Mouse (Mus musculus): Measurements from ENCODE around the gene Jpt1. TPM values are rescaled to one million over a fixed set of nuclear protein-coding genes. Genes with fewer than 3 reads are reported as not detected.
"Not testable (repeated sequence)": the region's sequence is repeated elsewhere in the genome, so short reads cannot be mapped to it uniquely, and the experiment has no call there.

Gene Jpt1
- total RNA-seq (2021), result 100 to 1,000 TPM; 124 to 143 TPM

- intact Hi-C loops (cut with DNase I), result loop anchor here (1.0 to 2.0 kb wide), 2 partner anchors 21 to 23 kb away; partner anchors contain the start of gene Nt5c
- peak; percentile 94 to 98 for DNase-seq
Observed at GRCm38 (mm10) chr11:115514238-115514663, at the start of gene Jpt1. Gene Jpt1, minus strand, starts transcription at chr11:115514387.

- no peak for DNase-seq
- intact Hi-C loops (cut with DNase I), result loop anchor here (5.0 kb wide), 1 partner anchor 71 kb away; the partner anchor contains the start of gene Nt5c
Observed at GRCm38 (mm10) chr11:115563406-115563805, 49.2 kb upstream of the Jpt1 start.

- intact Hi-C loops (cut with DNase I), result no loop called here
- DNase-seq, result no peak
Observed at GRCm38 (mm10) chr11:115555717-115556116, 41.5 kb upstream of the Jpt1 start.

DNA sequence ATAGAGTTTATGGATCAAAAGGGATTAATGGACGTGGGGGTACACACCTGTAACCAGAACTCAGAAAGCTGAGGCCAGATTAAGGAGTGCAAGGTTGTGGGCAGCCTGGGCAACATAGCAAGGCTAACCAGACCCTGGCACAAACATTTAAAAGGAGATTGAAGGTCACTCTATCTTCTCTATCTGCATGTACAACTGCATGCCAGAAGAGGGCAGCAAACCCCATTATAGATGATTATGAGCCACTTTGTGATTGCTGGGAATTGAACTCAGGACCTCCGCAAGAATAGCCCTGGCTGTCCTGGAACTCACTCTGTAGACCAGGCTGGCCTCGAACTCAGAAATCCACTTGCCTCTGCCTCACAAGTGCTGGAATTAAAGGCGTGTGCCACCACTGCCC, 38.6 kb upstream of the Jpt1 start:
- DNase-seq, result peak in 1 of 2 experiments; percentile 8
- intact Hi-C loops (cut with DNase I), result no loop called here

- no peak for DNase-seq
- intact Hi-C loops (cut with DNase I), result no loop called here
Observed at GRCm38 (mm10) chr11:115543571-115543970, 29.4 kb upstream of the Jpt1 start.

DNA sequence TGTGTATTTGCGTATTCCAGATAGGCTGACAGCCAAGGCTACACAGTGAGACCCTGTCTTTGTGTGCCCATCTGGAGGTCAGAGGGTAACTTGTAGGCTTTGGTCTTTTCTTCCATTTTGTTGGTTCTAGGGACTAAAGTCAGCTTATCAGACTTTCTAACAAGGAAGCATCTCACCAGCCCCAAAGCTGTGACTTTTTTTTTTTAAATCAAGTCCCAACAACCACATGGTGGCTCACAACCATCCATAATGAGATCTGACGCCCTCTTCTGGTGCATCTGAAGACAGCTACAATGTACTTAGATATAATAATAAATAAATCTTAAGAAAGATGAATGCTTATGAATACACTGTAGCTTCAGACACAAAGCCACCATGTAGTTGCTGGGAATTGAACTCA, 23.9 kb upstream of the Jpt1 start:
- intact Hi-C loops (cut with DNase I), result no loop called here
- DNase-seq, result no peak

- intact Hi-C loops (cut with DNase I), result loop anchor here (2.0 kb wide), 1 partner anchor 28 kb away; the partner anchor contains the start of gene Nup85
- no peak for DNase-seq
Observed at GRCm38 (mm10) chr11:115536856-115537568, 22.8 kb upstream of the Jpt1 start.

- DNase-seq, result peak; percentile 99
- intact Hi-C loops (cut with DNase I), result loop anchor here (2.0 kb wide), 1 partner anchor 29 kb away; the partner anchor contains the start of gene Nup85
Observed at GRCm38 (mm10) chr11:115536038-115536681, 22.0 kb upstream of the Jpt1 start, which contains the start of gene Sumo2. Gene Sumo2, minus strand, starts transcription at chr11:115536276.

DNA sequence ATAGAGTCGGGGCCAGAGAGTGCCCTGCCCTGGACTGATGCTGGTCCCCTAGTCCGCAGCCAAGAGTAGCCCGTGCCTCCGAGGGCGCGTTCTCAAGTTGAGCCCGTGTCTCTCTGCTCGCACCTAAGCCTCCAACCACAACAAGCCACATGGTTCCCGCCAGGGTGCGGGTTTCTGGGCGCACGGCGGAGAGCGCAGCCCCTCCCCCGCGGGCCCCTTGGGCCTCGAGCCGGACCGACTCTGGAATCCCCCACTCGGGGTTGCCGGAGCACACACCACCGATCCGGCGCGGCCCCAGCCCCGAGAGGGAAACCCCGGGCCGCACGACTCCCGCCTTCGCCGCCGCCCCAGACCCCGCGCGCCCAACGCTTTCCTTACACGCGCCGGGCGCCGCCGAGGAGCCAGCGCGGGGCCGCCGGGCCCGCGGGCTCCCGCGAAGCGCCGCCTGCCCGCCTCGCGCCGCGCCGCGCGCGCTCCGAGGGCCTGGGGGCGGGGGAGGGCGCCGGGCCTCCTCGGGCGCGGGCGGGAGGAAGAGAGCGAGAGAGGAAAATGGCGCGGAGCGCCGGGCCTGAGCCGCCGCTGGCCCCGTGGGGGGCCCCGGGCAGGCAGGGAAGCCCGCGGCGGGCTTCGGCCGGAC, 21.3 kb upstream of the Jpt1 start:
- peak; percentile 62 to 72 for DNase-seq
- intact Hi-C loops (cut with DNase I), result loop anchor here (2.0 kb wide), 3 partner anchors 21 to 45 kb away; partner anchors contain the start of genes Jpt1, Nt5c and Nup85

DNA sequence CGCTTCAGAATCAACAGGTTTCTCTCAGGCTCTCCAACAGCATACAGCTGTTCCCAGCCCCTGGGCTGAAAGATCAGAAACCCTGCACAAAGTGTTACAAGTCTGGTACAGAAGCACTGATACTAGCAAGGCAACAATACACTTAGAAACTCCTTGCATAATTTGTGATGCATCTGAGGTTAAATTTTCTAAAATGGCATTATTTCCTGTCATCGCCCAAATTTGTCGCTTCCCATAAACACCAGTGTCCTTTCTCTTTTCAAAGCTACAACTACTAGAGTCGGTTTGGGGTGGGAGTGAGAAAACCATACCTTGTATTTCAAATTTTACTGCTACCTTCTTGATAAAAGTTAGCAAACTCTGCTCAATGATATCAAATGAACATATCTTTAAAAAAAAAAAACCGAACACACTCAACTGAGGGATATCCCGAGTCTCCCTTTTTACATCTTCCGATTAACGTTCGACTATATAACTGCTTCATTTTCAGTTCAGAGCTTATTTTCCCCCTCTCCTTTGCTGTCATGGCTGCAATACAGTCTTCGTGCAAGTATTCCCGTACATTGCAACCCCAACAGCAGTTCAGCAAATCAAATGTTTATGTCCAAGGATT, 20.7 kb upstream of the Jpt1 start:
- intact Hi-C loops (cut with DNase I), result loop anchor here (2.0 kb wide), 2 partner anchors 20 to 44 kb away; partner anchors contain the start of genes Jpt1 and Nt5c

DNA sequence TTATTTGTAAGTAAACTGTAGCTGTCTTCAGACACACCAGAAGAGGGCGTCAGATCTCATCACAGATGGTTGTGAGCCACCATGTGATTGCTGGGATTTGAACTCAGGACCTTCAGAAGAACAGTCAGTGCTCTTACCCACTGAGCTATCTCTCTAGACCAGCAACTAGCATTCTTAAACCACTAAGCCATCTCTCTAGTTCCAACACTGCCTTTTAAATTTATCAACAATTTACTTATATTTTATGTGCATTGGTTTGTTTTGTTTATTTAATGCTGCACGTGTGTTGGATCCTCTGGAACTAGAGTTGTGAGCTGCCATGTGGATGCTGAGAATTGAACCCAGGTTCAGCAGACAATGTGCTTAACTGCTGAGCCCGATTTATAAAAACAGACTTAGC, 12.3 kb upstream of the Jpt1 start:
- DNase-seq, result not testable (repeated sequence)

More for the DNA sequence above, 20.7 kb upstream of the Jpt1 start:
- no peak for DNase-seq

GRCm38 (mm10) chr11:115522703-115523102, 8.5 kb upstream of the Jpt1 start:
- DNase-seq, result no peak
- intact Hi-C loops (cut with DNase I), result no loop called here

More for the DNA sequence above, 12.3 kb upstream of the Jpt1 start:
- intact Hi-C loops (cut with DNase I), result not testable (repeated sequence)

DNA sequence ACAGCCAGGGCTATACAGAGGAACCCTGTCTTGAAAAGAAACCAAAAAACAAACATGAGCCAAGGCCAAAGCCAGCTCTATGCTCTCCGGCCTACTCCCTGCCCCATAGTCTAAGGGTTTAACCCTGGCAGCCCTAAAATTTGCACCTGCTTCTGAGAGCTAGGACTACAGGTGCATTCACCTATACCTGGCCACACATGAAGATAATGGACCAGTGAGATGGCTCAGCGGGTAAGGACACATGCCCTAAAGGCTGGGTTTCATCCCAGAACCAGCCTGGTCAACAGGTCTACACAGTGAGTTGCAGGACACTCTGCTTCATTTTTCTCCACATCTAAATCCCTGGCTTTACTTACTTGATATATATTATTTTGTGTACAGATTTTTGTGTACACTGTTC, 8.1 kb upstream of the Jpt1 start:
- intact Hi-C loops (cut with DNase I), result no loop called here
- no peak for DNase-seq

DNA sequence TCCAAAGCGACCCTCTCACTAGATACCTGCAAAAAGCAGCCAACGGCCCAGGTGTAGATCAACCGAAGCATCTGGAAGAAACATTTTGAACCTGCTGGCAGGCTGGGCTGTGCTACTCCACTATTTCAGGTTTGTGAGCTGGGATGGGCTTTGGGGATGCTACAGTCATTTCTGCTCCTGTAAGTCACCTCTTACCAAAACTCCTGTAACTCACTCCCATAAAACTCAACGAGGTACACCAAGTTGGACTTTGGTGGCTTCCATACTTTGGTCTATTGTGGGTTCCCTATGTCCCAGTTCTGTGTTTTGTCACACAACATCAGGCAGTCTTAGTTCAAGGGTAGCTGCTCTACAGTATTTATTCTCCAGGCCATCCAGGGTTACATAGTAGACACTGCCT, 6.9 kb upstream of the Jpt1 start:
- intact Hi-C loops (cut with DNase I), result no loop called here

GRCm38 (mm10) chr11:115520218-115520617, 6.0 kb upstream of the Jpt1 start:
- intact Hi-C loops (cut with DNase I), result no loop called here
- DNase-seq, result no peak

More for the DNA sequence above, 6.9 kb upstream of the Jpt1 start:
- no peak for DNase-seq

- intact Hi-C loops (cut with DNase I), result no loop called here
- no peak for DNase-seq
Observed at GRCm38 (mm10) chr11:115519581-115519980, 5.4 kb upstream of the Jpt1 start.

DNA sequence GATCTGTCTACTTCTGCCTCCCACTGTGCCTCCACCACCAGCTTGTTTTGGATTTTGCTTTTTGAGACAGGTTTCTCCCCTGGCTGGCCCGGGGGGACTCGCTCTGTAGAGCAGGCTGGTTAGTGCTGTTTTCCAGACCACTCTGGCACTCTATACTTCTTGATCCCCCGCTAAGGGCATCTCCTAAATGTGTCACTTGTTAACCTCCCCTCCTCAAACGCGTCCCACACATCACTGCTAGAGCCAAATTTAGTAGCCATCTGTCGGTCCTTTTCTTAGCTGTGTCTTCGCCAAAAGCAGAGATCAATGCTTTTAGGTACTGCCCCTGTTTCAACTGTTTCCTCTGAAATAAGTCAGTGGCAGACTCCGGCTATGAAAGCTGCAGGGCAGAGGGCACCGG, 4.5 kb upstream of the Jpt1 start:
- no peak for DNase-seq
- intact Hi-C loops (cut with DNase I), result no loop called here

- intact Hi-C loops (cut with DNase I), result no loop called here
- no peak for DNase-seq
Observed at GRCm38 (mm10) chr11:115516942-115517341, 2.8 kb upstream of the Jpt1 start.

GRCm38 (mm10) chr11:115515021-115515420, 834 bp upstream of the Jpt1 start:
- DNase-seq, result no peak
- intact Hi-C loops (cut with DNase I), result loop anchor here (2.0 kb wide), 1 partner anchor 20 kb away; no protein-coding TSS in a partner anchor
